Mouse (Mus musculus) stomach, postnatal 0 days (tissue): ENCODE measurements at regions not wholly inside any gene's neighbourhood (a gene's known extent, or its start where the extent isn't known, plus 50 kb on each side); places are given as distances from the start of the nearest gene placed in this dataset.

Experiments
- CTCF ChIP-seq: IDR thresholded peaks from 2 replicates; pipeline ENCODE4 v1.5.1; 2016; ENCODE audit warnings: antibody characterized with exemption, low read depth, mild to moderate bottlenecking, moderate library complexity
- EP300 ChIP-seq: optimal IDR thresholded peaks from 2 replicates; pipeline ENCODE3; 2016; ENCODE audit warnings: antibody characterized with exemption

DNA sequence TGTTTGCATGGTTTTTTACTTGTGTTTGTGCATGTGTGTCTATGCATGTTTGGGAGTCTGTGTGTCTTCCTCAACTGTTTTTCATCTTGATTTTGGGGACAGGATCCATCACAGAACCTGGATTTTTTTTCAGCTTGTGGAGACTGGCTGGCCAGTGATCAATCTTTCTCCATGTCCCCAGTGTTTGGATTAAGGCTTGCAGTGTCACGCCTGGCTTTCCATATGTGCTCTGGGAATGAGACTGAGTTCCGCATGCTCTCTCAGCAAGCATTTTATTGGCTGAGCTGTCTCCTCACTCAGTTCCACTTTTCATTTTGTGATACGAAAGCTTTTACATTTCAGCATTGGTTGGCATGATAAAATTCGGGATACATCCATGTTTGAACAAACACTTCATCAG, 740.1 kb upstream of the Frg1 start:
- no peak for TF ChIP-seq CTCF
- no peak for TF ChIP-seq EP300
